Mouse (Mus musculus) neural tube, embryonic 12.5 days (tissue): ENCODE results near the gene Aldoart1. TPM values are rescaled to one million over a fixed set of nuclear protein-coding genes. Genes with fewer than 3 reads are reported as not detected.

Experiments used
- ATAC-seq: fragments of 200-750 bp; cut with Nextera tagmentation; 2 replicates; pipeline ENCODE4 v1.8.0; 2017; ENCODE audit warnings: low read depth, mild to moderate bottlenecking, moderate TSS enrichment, moderate library complexity; ENCODE audit not compliant: low FRiP score
- H3K27ac ChIP-seq: fragments of 300-500 bp; sonication (generic); 2 replicates; pipeline ENCODE4 v1.5.1; 2016
- H3K27me3 ChIP-seq: fragments of 300-500 bp; sonication (generic); replicated peaks from 2 replicates; pipeline ENCODE4 v1.6.1; 2016; ENCODE audit warnings: mild to moderate bottlenecking
- H3K36me3 ChIP-seq: fragments of 300-500 bp; sonication (generic); 2 replicates; pipeline ENCODE4 v1.6.1; 2016; ENCODE audit warnings: mild to moderate bottlenecking
- H3K4me1 ChIP-seq: fragments of 300-500 bp; sonication (generic); 2 replicates; pipeline ENCODE4 v1.6.1; 2016
- H3K4me2 ChIP-seq: fragments of 300-500 bp; sonication (generic); replicated peaks from 2 replicates; pipeline ENCODE4 v1.6.1; 2016; ENCODE audit warnings: mild to moderate bottlenecking
- H3K4me3 ChIP-seq: fragments of 300-500 bp; sonication (generic); 2 replicates; pipeline ENCODE4 v1.5.1; 2016
- H3K9ac ChIP-seq: fragments of 300-500 bp; sonication (generic); 2 replicates; pipeline ENCODE4 v1.6.1; 2016; ENCODE audit warnings: mild to moderate bottlenecking
- H3K9me3 ChIP-seq: fragments of 300-500 bp; sonication (generic); 2 replicates; pipeline ENCODE4 v1.6.1; 2016; ENCODE audit warnings: mild to moderate bottlenecking
- WGBS: fragments of 180-500 bp; shearing (Covaris S2); methylation state at CpG from one replicate; pipeline ENCODE4 v1.1.7; 2016; 5-methylcytosine and 5-hydroxymethylcytosine counted together
- polyA plus RNA-seq: library from polyadenylated mRNA; unstranded; fragments of >200 nt; fragmentation: Nextera tagmentation; extraction: Ambion mirVana; gene quantifications from 2 replicates; pipeline ENCODE4 v1.2.1, GENCODE M21; 2016

Gene Aldoart1
- polyA plus RNA-seq, result not detected in 2 replicates

GRCm38 (mm10) chr4:72852534-72852933, at the start of gene Aldoart1:
Aldoart1 (minus strand) TSS chr4:72852634.
- H3K9ac ChIP-seq, result no peak within 1 kb of the TSS
- H3K4me2 ChIP-seq, result no peak within 1 kb of the TSS
- WGBS, result 95% methylated on average over 9 of the region's 9 CpGs
- H3K4me3 ChIP-seq, result no peak within 1 kb of the TSS
- no peaks in the 10 kb centered on the region for H3K36me3 ChIP-seq
- H3K4me1 ChIP-seq, result no peaks in the 10 kb centered on the region
- no peak within 1 kb of the TSS for H3K27ac ChIP-seq
- no peak for ATAC-seq
- H3K9me3 ChIP-seq, result no peaks in the 10 kb centered on the region
- no peaks in the 10 kb centered on the region for H3K27me3 ChIP-seq

- Histone ChIP-seq H3K4me2 (no peak overlapping the region), H3K27ac (no peak overlapping the region), H3K36me3 (no peaks in the 10 kb centered on the region), H3K4me3 (no peak overlapping the region), H3K9me3 (no peaks in the 10 kb centered on the region), H3K4me1 (no peaks in the 10 kb centered on the region), H3K27me3 (no peaks in the 10 kb centered on the region), H3K9ac (no peak overlapping the region)
- 78% methylated on average over 1 of the region's 1 CpGs for WGBS
- ATAC-seq, result no peak
Observed at GRCm38 (mm10) chr4:72901566-72901965, 49.1 kb upstream of the Aldoart1 start.

GRCm38 (mm10) chr4:72865371-72866075, 13.1 kb upstream of the Aldoart1 start:
- WGBS, result 74% methylated on average over 2 of the region's 2 CpGs
- H3K4me1 ChIP-seq, result no peaks in the 10 kb centered on the region

GRCm38 (mm10) chr4:72844276-72844675, 8.2 kb downstream of the Aldoart1 start:
- Histone ChIP-seq H3K4me2 (no peak overlapping the region), H3K4me1 (no peaks in the 10 kb centered on the region), H3K9ac (no peak overlapping the region), H3K36me3 (no peaks in the 10 kb centered on the region), H3K9me3 (no peaks in the 10 kb centered on the region), H3K27ac (no peak overlapping the region), H3K4me3 (no peak overlapping the region), H3K27me3 (no peaks in the 10 kb centered on the region)
- ATAC-seq, result no peak

More at GRCm38 (mm10) chr4:72865371-72866075, 13.1 kb upstream of the Aldoart1 start:
- Histone ChIP-seq H3K36me3 (no peaks in the 10 kb centered on the region), H3K4me2 (no peak overlapping the region), H3K4me3 (no peak overlapping the region), H3K27me3 (no peaks in the 10 kb centered on the region), H3K9ac (no peak overlapping the region), H3K27ac (no peak overlapping the region), H3K9me3 (no peaks in the 10 kb centered on the region)
- ATAC-seq, result no peak

- no peak overlapping the region for H3K4me3 ChIP-seq
- H3K27me3 ChIP-seq, result no peaks in the 10 kb centered on the region
- no peak overlapping the region for H3K9ac ChIP-seq
- no peaks in the 10 kb centered on the region for H3K36me3 ChIP-seq
- H3K4me1 ChIP-seq, result no peaks in the 10 kb centered on the region
- ATAC-seq, result no peak
- H3K9me3 ChIP-seq, result no peaks in the 10 kb centered on the region
- no peak overlapping the region for H3K27ac ChIP-seq
- no peak overlapping the region for H3K4me2 ChIP-seq
Observed at GRCm38 (mm10) chr4:72843025-72843424, 9.4 kb downstream of the Aldoart1 start.

GRCm38 (mm10) chr4:72836430-72836829, 16.0 kb downstream of the Aldoart1 start:
- Histone ChIP-seq H3K27ac (no peak overlapping the region), H3K4me1 (no peaks in the 10 kb centered on the region), H3K27me3 (no peaks in the 10 kb centered on the region), H3K9me3 (no peaks in the 10 kb centered on the region), H3K4me2 (no peak overlapping the region), H3K36me3 (no peaks in the 10 kb centered on the region), H3K4me3 (no peak overlapping the region), H3K9ac (no peak overlapping the region)
- no peak for ATAC-seq
- WGBS, result 72% methylated on average over 2 of the region's 2 CpGs

GRCm38 (mm10) chr4:72835400-72835799, 17.0 kb downstream of the Aldoart1 start:
- Histone ChIP-seq H3K4me3 (no peak overlapping the region), H3K4me2 (no peak overlapping the region), H3K36me3 (no peaks in the 10 kb centered on the region), H3K27ac (no peak overlapping the region), H3K9me3 (no peaks in the 10 kb centered on the region), H3K27me3 (no peaks in the 10 kb centered on the region), H3K9ac (no peak overlapping the region), H3K4me1 (no peaks in the 10 kb centered on the region)
- 57% methylated on average over 1 of the region's 1 CpGs for WGBS
- no peak for ATAC-seq

GRCm38 (mm10) chr4:72800816-72801215, 51.6 kb downstream of the Aldoart1 start:
- Histone ChIP-seq H3K27ac (no peak overlapping the region), H3K4me3 (no peak overlapping the region), H3K9me3 (no peaks in the 10 kb centered on the region), H3K27me3 (no peaks in the 10 kb centered on the region), H3K4me1 (no peaks in the 10 kb centered on the region), H3K36me3 (no peaks in the 10 kb centered on the region), H3K9ac (no peak overlapping the region), H3K4me2 (no peak overlapping the region)
- WGBS, result 71% methylated on average over 1 of the region's 1 CpGs
- no peak for ATAC-seq
